Mouse (Mus musculus) embryonic facial prominence, embryonic 11.5 days (tissue): Measurements from ENCODE around the gene Ccdc163. TPM values are rescaled to one million over a fixed set of nuclear protein-coding genes. Genes with fewer than 3 reads are reported as not detected.
A peak's percentile ranks its signal among the peaks of the same experiment; 100 is the strongest.
"Not testable (repeated sequence)": the region's sequence is repeated elsewhere in the genome, so short reads cannot be mapped to it uniquely, and the experiment has no call there.

ENCODE experiments used
- ATAC-seq: fragments of 200-750 bp; cut with Nextera tagmentation; replicated peaks from 2 replicates; pipeline ENCODE4 v1.8.0; 2017; ENCODE audit warnings: low read depth; ENCODE audit not compliant: insufficient number of reproducible peaks, low FRiP score, low TSS enrichment
- DNase-seq: peaks from one replicate; pipeline ENCODE4 v3.0.0-alpha.2; 2015; ENCODE audit warnings: low spot score
- H3K27ac ChIP-seq: fragments of 300-500 bp; sonication (generic); replicated peaks from 2 replicates; pipeline ENCODE4 v1.5.1; 2014; ENCODE audit warnings: mild to moderate bottlenecking, low read depth, low read length, control low read depth
- H3K27me3 ChIP-seq: fragments of 300-500 bp; sonication (generic); 2 replicates; pipeline ENCODE4 v1.6.1; 2014; ENCODE audit warnings: mild to moderate bottlenecking, low read length, moderate library complexity, mixed read lengths; ENCODE audit not compliant: control insufficient read depth, insufficient read depth
- H3K36me3 ChIP-seq: fragments of 300-500 bp; sonication (generic); replicated peaks from 2 replicates; pipeline ENCODE4 v1.6.1; 2014; ENCODE audit warnings: low read depth, mild to moderate bottlenecking, low read length, moderate library complexity, mixed read lengths; ENCODE audit not compliant: control insufficient read depth, insufficient read depth
- H3K4me1 ChIP-seq: fragments of 300-500 bp; sonication (generic); 2 replicates; pipeline ENCODE4 v1.6.1; 2014; ENCODE audit warnings: low read length, mixed read lengths; ENCODE audit not compliant: control insufficient read depth, insufficient read depth
- H3K4me2 ChIP-seq: fragments of 300-500 bp; sonication (generic); 2 replicates; pipeline ENCODE4 v1.6.1; 2014; ENCODE audit warnings: low read depth, mild to moderate bottlenecking, control low read depth, low read length, moderate library complexity
- H3K4me3 ChIP-seq: fragments of 300-500 bp; sonication (generic); 2 replicates; pipeline ENCODE4 v1.5.1; 2014; ENCODE audit warnings: low read depth, low read length, control low read depth
- H3K9ac ChIP-seq: fragments of 300-500 bp; sonication (generic); replicated peaks from 2 replicates; pipeline ENCODE4 v1.6.1; 2014; ENCODE audit warnings: mild to moderate bottlenecking, control low read depth, low read length
- H3K9me3 ChIP-seq: fragments of 300-500 bp; sonication (generic); replicated peaks from 2 replicates; pipeline ENCODE4 v1.6.1; 2016; ENCODE audit warnings: mild to moderate bottlenecking, low read length, inconsistent platforms, mixed read lengths; ENCODE audit not compliant: control insufficient read depth
- WGBS: fragments of 180-500 bp; shearing (Covaris S2); extraction: QIAGEN DNeasy Blood & Tissue Kit; methylation state at CpG from one replicate; pipeline ENCODE4 v1.1.7; 2014; 5-methylcytosine and 5-hydroxymethylcytosine counted together
- polyA plus RNA-seq: library from polyadenylated mRNA; unstranded; fragments of >200 nt; fragmentation: Nextera tagmentation; extraction: Ambion mirVana; gene quantifications from 2 replicates; pipeline ENCODE4 v1.2.1, GENCODE M21; 2014

Gene Ccdc163
- 24.9 and 33.3 TPM in 2 replicates for polyA plus RNA-seq

DNA sequence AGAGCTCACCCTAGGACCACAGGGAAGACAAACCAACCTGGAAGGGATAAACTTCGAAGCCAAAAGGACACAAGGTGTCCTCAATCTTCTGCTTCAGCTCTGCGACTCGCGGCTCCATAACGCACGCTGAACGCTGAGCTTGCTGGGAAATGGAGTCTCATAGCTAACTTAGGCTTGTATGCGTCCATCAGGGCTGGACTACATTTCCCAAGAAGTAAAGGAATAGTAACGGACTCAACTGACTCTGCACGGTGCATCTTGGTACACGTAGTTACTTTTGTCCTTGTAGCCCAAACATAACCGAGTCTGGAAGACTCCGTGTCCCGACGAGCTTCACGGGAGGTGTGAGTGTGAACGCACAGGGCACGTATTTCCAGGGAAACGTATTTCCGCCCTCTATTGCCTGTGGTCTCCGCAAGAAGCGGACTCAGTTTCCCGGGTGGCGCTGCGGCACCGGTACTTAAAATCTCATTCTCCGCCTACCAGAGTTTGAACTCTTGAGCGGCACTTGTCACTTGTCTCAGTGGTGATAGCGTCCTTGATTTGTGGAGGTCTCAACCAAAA, at the start of gene Ccdc163, which contains the start of gene Mmachc:
Gene Ccdc163, plus strand, starts transcription at position 309 of the 564 bp plus-strand sequence.
Gene Mmachc, minus strand, starts transcription at position 206 of the 564 bp plus-strand sequence.
- H3K4me3 ChIP-seq: peak within 1 kb of the TSS; percentile 48
- H3K4me2 ChIP-seq: peak within 1 kb of the TSS; percentile 67
- no peak within 1 kb of the TSS for H3K27ac ChIP-seq
- H3K9ac ChIP-seq: peak within 1 kb of the TSS; percentile 58
- H3K9me3 ChIP-seq: no peaks in the 10 kb centered on the region
- ATAC-seq: peak; percentile 99
- H3K27me3 ChIP-seq: no peaks in the 10 kb centered on the region
- no peaks in the 10 kb centered on the region for H3K36me3 ChIP-seq
- H3K4me1 ChIP-seq: no peaks in the 10 kb centered on the region; the same call in 1 of the 2 replicates
- 0% methylated on average over 29 of the region's 29 CpGs for WGBS
- peak; percentile 96 for DNase-seq

GRCm38 (mm10) chr4:116659474-116659873, 48.8 kb upstream of the Ccdc163 start:
- Histone ChIP-seq H3K4me1 (no peaks in the 10 kb centered on the region), H3K27ac (no peak overlapping the region), H3K4me3 (no peak overlapping the region), H3K36me3 (no peaks in the 10 kb centered on the region), H3K4me2 (no peak overlapping the region), H3K9ac (no peak overlapping the region), H3K27me3 (no peaks in the 10 kb centered on the region), H3K9me3 (no peaks in the 10 kb centered on the region)
- DNase-seq (no peak), ATAC-seq (no peak)
- WGBS: 92% methylated on average over 2 of the region's 2 CpGs

DNA sequence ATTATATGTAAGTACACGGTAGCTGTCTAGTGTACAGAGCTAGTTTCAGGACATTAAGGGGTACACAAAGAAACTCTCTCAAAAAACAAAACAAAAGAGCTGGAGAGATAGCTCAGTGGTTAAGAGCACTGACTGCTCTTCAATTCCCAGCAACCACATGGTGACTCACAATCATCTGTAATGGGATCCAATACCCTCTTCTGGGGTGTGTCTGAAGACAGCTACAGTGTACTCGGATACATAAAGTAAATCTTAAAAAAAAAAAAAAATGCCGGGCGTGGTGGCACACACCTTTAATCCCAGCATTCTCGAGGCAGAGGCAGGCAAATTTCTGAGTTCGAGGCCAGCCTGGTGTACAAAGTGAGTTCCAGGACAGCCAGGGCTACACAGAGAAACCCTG, 48.4 kb upstream of the Ccdc163 start:
- H3K27ac ChIP-seq, H3K9ac ChIP-seq, H3K4me1 ChIP-seq, H3K4me2 ChIP-seq, H3K36me3 ChIP-seq, H3K9me3 ChIP-seq, H3K27me3 ChIP-seq, ATAC-seq, H3K4me3 ChIP-seq, DNase-seq: not testable (repeated sequence)
- 88% methylated on average over 6 of the region's 6 CpGs for WGBS

GRCm38 (mm10) chr4:116660829-116661228, 47.5 kb upstream of the Ccdc163 start:
- DNase-seq (no peak), ATAC-seq (no peak)
- 74% methylated on average over 6 of the region's 6 CpGs for WGBS
- no peak overlapping the region for H3K4me2 ChIP-seq
- H3K27ac ChIP-seq: no peak overlapping the region
- no peaks in the 10 kb centered on the region for H3K36me3 ChIP-seq
- no peaks in the 10 kb centered on the region for H3K9me3 ChIP-seq
- H3K27me3 ChIP-seq: no peaks in the 10 kb centered on the region
- no peak overlapping the region for H3K4me3 ChIP-seq
- no peaks in the 10 kb centered on the region for H3K4me1 ChIP-seq
- H3K9ac ChIP-seq: no peak overlapping the region

- Histone ChIP-seq H3K4me1 (no peaks in the 10 kb centered on the region), H3K27me3 (no peaks in the 10 kb centered on the region), H3K36me3 (no peaks in the 10 kb centered on the region), H3K4me2 (no peak overlapping the region), H3K4me3 (no peak overlapping the region), H3K27ac (no peak overlapping the region), H3K9ac (no peak overlapping the region), H3K9me3 (no peaks in the 10 kb centered on the region)
- DNase-seq: no peak
- ATAC-seq: no peak
- WGBS: 94% methylated on average over 1 of the region's 1 CpGs
Observed at GRCm38 (mm10) chr4:116661998-116662397, 46.3 kb upstream of the Ccdc163 start.

DNA sequence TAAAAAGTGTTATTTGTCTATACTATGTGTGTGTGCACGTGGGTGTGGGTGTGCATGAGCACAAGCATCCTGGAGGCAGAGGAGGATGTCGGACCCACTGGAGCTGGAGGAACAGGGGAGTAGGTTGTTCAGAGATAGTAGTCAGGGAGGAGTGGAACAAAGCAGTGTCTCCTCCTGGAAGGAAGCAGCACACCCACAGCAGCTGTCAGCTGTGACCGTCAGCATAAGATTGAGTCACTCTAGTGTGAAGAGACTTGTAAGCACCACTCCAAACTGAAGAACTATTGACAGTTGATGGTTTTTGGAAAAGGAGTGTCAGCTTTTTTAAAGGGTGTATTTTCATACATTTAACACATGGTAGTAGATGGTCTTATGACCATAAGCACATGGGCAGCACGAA, 41.7 kb upstream of the Ccdc163 start:
- H3K36me3 ChIP-seq: no peaks in the 10 kb centered on the region
- no peak overlapping the region for H3K9ac ChIP-seq
- H3K27me3 ChIP-seq: no peaks in the 10 kb centered on the region
- H3K4me3 ChIP-seq: no peak overlapping the region
- no peaks in the 10 kb centered on the region for H3K9me3 ChIP-seq
- no peak for ATAC-seq
- no peak overlapping the region for H3K4me2 ChIP-seq
- H3K4me1 ChIP-seq: no peaks in the 10 kb centered on the region
- H3K27ac ChIP-seq: no peak overlapping the region
- no peak for DNase-seq
- WGBS: 61% methylated on average over 4 of the region's 4 CpGs

GRCm38 (mm10) chr4:116668145-116668544, 40.2 kb upstream of the Ccdc163 start:
- ATAC-seq (no peak), DNase-seq (no peak)

GRCm38 (mm10) chr4:116669291-116669690, 39.0 kb upstream of the Ccdc163 start:
- 56% methylated on average over 2 of the region's 2 CpGs for WGBS
- Histone ChIP-seq H3K9ac (no peak overlapping the region), H3K9me3 (no peaks in the 10 kb centered on the region), H3K4me2 (no peak overlapping the region), H3K27ac (no peak overlapping the region), H3K27me3 (no peaks in the 10 kb centered on the region), H3K4me3 (no peak overlapping the region), H3K4me1 (no peaks in the 10 kb centered on the region), H3K36me3 (no peaks in the 10 kb centered on the region)
- ATAC-seq: no peak
- DNase-seq: peak; percentile 23

More at GRCm38 (mm10) chr4:116668145-116668544, 40.2 kb upstream of the Ccdc163 start:
- Histone ChIP-seq H3K4me1 (no peaks in the 10 kb centered on the region), H3K9me3 (no peaks in the 10 kb centered on the region), H3K9ac (no peak overlapping the region), H3K4me3 (no peak overlapping the region), H3K27me3 (no peaks in the 10 kb centered on the region), H3K4me2 (no peak overlapping the region), H3K27ac (no peak overlapping the region), H3K36me3 (no peaks in the 10 kb centered on the region)
- 60% methylated on average over 3 of the region's 3 CpGs for WGBS
